Mouse (Mus musculus): ENCODE results near the gene Pcsk7. TPM values are rescaled to one million over a fixed set of nuclear protein-coding genes. Genes with fewer than 3 reads are reported as not detected.

Gene Pcsk7
- total and polyA plus RNA-seq, 2 experiments from 2014 or later, result 18.1 to 23.5 TPM

DNA sequence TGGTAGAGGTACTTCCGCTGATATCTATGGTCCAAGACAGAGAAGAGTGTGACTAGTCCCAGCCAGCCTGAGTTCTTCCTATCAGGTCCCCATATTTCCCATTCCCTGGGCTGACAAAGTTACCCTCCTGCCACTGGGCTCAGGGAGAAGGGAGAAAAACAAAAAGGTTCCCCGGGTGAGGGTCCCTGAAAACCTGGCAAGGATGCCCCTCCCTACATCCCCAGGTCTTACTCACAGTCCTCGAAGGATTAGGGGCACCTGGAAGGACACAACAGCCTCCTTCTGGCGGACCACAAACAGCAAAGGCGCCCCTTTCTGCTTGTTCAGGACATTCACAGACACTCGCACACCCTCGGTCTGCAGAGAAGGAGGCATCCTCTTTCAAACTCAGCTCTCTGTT is 46.6 kb downstream of the Pcsk7 start:
- no peaks in the 10 kb centered on the region for H3K9me3 ChIP-seq (ENCODE audit: low read length)
- H3K4me2 ChIP-seq (ENCODE audit: low read depth, low read length), result peak overlapping the region; percentile 89; the same call in 1 of the 2 replicates
- H3K9ac ChIP-seq (replicated peaks; ENCODE audit: low read length), result no peak overlapping the region
- H3K4me3 ChIP-seq (ENCODE audit: low read length), result no peak overlapping the region
- peaks cover 8% of the 10 kb centered on the region; the same call in 1 of the 2 replicates for H3K4me1 ChIP-seq (ENCODE audit: insufficient read depth, low read length)
- no peak for ATAC-seq
- no peaks in the 10 kb centered on the region for H3K27me3 ChIP-seq (ENCODE audit: insufficient read depth, low read length)
- H3K36me3 ChIP-seq (ENCODE audit: insufficient read depth, low read length), result peaks cover 33% of the 10 kb centered on the region
- no peak overlapping the region for H3K27ac ChIP-seq
- no peak for TF ChIP-seq CTCF (IDR thresholded peaks at IDR 0.05; ENCODE audit: low read depth)
- no peak for DNase-seq (ENCODE audit: low spot score)
- 80% methylated on average over 7 of the region's 7 CpGs for WGBS

DNA sequence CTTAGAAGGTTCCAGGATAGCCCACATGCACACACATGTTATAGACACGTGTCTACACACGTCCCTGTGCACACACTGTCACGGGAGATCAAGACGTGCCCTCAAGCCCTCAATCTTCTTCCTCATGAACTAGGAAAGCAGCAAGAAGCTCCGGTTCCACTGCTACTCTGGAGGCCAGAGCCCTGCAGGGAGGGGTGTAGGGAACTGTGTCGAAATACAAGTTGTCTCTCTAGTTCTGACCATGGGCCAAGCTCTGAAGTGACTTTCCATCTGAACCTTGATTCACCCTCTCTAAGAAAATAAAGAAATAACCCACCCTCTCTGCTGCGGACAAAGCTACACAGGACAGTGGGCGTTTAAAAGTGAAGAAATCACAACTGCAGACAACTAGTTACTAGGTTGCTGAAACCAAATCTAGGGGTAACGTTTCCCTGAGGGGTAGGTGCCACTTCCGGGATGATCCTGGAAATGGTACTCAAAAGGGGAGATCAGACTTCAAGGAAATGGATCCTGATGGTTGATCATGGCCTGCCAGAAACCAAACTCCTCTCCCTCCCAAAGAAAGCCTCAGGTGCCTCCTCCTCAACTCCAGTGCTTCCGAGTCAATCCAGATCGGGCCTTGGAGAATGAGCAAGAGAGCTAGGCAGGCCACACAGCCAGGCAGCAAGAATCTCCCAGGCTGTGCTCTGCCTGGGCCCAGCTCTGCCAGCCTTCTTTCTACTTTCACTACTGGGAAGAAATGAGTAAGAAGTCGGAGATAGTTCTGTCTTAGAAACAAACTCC is 47.4 kb downstream of the Pcsk7 start:
- Histone ChIP-seq H3K9ac (replicated peaks; ENCODE audit: low read length) (peak overlapping the region; percentile 95), H3K4me1 (ENCODE audit: insufficient read depth, low read length) (peaks cover 8% of the 10 kb centered on the region; the same call in 1 of the 2 replicates), H3K27me3 (ENCODE audit: insufficient read depth, low read length) (no peaks in the 10 kb centered on the region), H3K4me2 (ENCODE audit: low read depth, low read length) (peak overlapping the region; percentile 89), H3K4me3 (ENCODE audit: low read length) (peak overlapping the region; percentile 91), H3K36me3 (ENCODE audit: insufficient read depth, low read length) (peaks cover 25% of the 10 kb centered on the region; the same call in 1 of the 2 replicates), H3K27ac (peak overlapping the region; percentile 95), H3K9me3 (ENCODE audit: low read length) (no peaks in the 10 kb centered on the region)
- no peak for DNase-seq (ENCODE audit: low spot score)
- 55% methylated on average over 13 of the region's 13 CpGs for WGBS
- TF ChIP-seq CTCF (IDR thresholded peaks at IDR 0.05; ENCODE audit: low read depth), result no peak
- ATAC-seq, result no peak

DNA sequence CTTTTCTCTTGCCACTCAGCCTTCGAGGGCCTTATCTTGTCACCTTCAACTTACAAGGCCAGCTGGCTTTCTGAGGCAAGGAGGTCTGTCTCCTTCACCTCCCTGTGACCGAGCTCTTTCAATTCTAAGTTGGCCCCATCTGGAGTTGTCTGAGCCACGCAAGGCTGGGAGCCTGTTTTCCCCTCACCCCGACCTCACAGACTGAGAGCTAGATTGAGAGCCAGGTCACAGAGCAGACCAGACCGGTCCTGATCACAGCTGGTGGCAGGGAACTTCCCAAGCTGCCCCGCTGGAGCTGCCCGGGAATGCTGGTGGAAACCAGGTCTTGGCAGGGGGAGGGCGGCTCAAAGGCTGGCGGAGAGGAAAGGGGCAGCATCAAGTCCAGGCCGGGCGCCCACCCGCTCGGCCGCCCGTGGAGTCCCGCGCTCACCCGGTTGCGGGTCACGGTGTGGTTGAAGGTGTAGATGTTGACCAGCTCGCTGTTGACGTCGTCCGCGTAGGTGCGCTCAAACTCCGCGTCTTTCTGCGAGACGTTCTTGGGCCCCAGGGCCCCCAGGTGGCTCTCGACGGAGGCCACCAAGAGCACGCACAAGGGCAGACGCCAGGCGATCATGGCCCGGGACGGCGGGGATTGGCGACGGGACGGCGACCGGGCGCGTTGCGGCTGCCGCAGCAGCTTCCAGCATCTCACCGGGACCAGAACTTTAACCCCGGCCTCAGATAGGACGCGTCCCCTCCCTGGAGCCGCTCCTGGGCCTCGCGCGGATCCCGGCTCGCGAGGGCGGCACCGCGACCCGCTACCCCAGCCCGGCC is 48.2 kb downstream of the Pcsk7 start:
- H3K4me2 ChIP-seq (ENCODE audit: low read depth, low read length), result peak overlapping the region; percentile 89
- under 1% methylated on average over 54 of the region's 63 CpGs for WGBS
- ATAC-seq (peak; percentile 76), DNase-seq (ENCODE audit: low spot score) (peak; percentile 60)
- no peaks in the 10 kb centered on the region for H3K27me3 ChIP-seq (ENCODE audit: insufficient read depth, low read length)
- H3K9me3 ChIP-seq (ENCODE audit: low read length), result no peaks in the 10 kb centered on the region
- peak overlapping the region; percentile 95 for H3K9ac ChIP-seq (replicated peaks; ENCODE audit: low read length)
- H3K4me1 ChIP-seq (ENCODE audit: insufficient read depth, low read length), result peaks cover 8% of the 10 kb centered on the region; the same call in 1 of the 2 replicates
- H3K4me3 ChIP-seq (ENCODE audit: low read length), result peak overlapping the region; percentile 91
- peaks cover 17% of the 10 kb centered on the region; the same call in 1 of the 2 replicates for H3K36me3 ChIP-seq (ENCODE audit: insufficient read depth, low read length)
- no peak for TF ChIP-seq CTCF (IDR thresholded peaks at IDR 0.05; ENCODE audit: low read depth)
- peak overlapping the region; percentile 95 for H3K27ac ChIP-seq

DNA sequence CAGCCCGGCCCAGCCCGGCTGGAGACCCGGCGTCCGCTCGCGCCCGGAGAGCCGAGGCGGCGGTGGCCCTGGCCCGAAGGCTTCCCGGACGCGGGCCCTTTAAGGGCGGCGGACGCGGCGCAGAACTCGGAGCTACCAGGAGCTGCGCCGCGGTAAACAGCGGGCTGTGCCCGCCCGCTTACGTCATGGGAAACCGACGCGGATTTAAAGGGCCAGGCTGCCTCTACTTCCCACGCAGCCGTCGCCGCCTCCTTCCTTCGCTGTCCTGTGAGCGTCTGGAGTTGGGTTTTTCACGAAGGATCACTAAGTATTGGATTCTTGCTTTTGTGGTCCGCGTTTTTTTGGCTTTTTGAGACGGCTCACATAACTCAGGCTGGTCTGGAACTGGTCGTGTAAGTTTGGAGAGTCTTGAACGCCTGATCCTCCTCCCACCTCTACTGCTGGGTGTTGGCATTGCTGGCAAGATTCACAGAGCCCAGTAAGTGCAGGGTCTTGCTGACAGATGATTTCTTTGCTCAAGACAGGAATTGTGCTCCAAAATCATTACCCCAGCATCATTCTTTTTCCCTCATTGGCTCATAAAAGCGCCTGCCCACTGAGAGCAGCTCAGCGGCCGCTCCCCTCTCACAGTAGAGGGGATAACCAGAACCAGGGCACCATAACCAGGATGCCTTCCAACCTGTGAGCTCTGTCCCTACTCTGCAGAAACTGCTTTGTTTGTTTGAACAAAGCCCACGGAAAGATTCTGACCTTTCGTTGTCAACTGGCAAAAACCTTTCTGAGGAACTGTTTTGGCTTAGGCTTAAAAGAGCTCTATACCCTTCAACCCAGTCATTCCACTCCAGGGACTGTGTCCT is 49.0 kb downstream of the Pcsk7 start, which contains the start of gene Sidt2:
Sidt2 (minus strand) TSS at position 152 of the 857 bp plus-strand sequence.
- no peaks in the 10 kb centered on the region for H3K27me3 ChIP-seq (ENCODE audit: insufficient read depth, low read length)
- TF ChIP-seq CTCF (IDR thresholded peaks at IDR 0.05; ENCODE audit: low read depth), result peak; percentile 23; the same call in 1 of the 2 replicates
- H3K4me3 ChIP-seq (ENCODE audit: low read length), result peak within 1 kb of the TSS; percentile 91
- DNase-seq (ENCODE audit: low spot score) (peak; percentile 96), ATAC-seq (peak; percentile 96)
- H3K9ac ChIP-seq (replicated peaks; ENCODE audit: low read length), result peak within 1 kb of the TSS; percentile 95
- H3K36me3 ChIP-seq (ENCODE audit: insufficient read depth, low read length), result peaks cover 9% of the 10 kb centered on the region; the same call in 1 of the 2 replicates
- peak within 1 kb of the TSS; percentile 89 for H3K4me2 ChIP-seq (ENCODE audit: low read depth, low read length)
- peak within 1 kb of the TSS; percentile 95 for H3K27ac ChIP-seq
- H3K4me1 ChIP-seq (ENCODE audit: insufficient read depth, low read length), result peaks cover 8% of the 10 kb centered on the region; the same call in 1 of the 2 replicates
- WGBS, result under 1% methylated on average over 47 of the region's 48 CpGs
- no peaks in the 10 kb centered on the region for H3K9me3 ChIP-seq (ENCODE audit: low read length)

DNA sequence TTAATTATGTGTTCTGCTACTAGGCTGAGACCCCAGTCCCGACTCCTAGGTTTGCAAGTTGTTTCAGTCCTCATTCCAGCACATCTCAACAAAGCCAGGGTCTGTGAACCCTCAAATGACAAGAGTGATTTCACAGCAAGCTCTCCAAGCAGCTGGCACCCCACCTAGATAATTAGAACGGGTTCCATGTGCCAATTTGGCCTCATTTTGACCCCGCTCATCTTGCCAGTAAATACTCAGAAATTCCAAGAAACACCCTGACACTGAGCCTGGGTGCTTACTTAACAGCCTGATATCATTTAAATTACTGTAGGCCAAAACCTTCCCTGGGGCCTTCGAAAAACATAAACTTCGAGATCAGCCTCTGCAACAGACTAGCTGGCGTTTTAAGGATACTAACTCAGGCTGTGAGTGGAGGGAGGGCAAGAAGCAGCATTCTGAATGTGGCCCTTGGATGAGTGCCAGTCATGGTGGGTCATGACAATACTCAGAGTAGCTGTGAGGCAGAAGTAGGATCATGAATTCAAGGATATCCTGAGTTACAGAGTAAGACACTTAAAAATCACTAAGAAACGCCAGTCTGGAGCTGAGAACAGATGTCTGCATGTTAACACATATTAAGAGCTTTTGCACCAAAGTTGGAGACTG is 51.9 kb downstream of the Pcsk7 start:
- Histone ChIP-seq H3K4me1 (ENCODE audit: insufficient read depth, low read length) (peaks cover 6% of the 10 kb centered on the region; the same call in 1 of the 2 replicates), H3K27ac (peak overlapping the region; percentile 45; the same call in 1 of the 2 replicates), H3K27me3 (ENCODE audit: insufficient read depth, low read length) (no peaks in the 10 kb centered on the region), H3K9ac (replicated peaks; ENCODE audit: low read length) (no peak overlapping the region), H3K9me3 (ENCODE audit: low read length) (no peaks in the 10 kb centered on the region), H3K36me3 (ENCODE audit: insufficient read depth, low read length) (peaks cover 7% of the 10 kb centered on the region; the same call in 1 of the 2 replicates), H3K4me3 (ENCODE audit: low read length) (no peak overlapping the region), H3K4me2 (ENCODE audit: low read depth, low read length) (no peak overlapping the region)
- no peak for TF ChIP-seq CTCF (IDR thresholded peaks at IDR 0.05; ENCODE audit: low read depth)
- no peak for ATAC-seq
- DNase-seq (ENCODE audit: low spot score), result no peak
- 53% methylated on average over 7 of the region's 7 CpGs for WGBS

All from hindbrain, postnatal 0 days (tissue).